Mouse (Mus musculus) MEL-GATA-1-ER (cell line): ENCODE results near the gene Mybl2.
A peak's percentile ranks its signal among the peaks of the same experiment; 100 is the strongest.

Experiments used
- DNase-seq: peaks from one replicate; pipeline ENCODE4 v3.0.0-alpha.2; 2012; ENCODE audit warnings: low read depth; ENCODE audit errors: extremely low read depth

Gene Mybl2

GRCm38 (mm10) chr2:163070213-163070612, 15.7 kb downstream of the Mybl2 start:
- DNase-seq = no peak

- no peak for DNase-seq
These were observed 17.1 kb downstream of the Mybl2 start for GRCm38 (mm10) chr2:163071590-163071989.

- DNase-seq = no peak
These were observed 18.7 kb downstream of the Mybl2 start for GRCm38 (mm10) chr2:163073023-163073757.

- DNase-seq = no peak
These were observed 19.5 kb downstream of the Mybl2 start for GRCm38 (mm10) chr2:163074006-163074405.

GRCm38 (mm10) chr2:163074808-163075207, 20.3 kb downstream of the Mybl2 start:
- no peak for DNase-seq

GRCm38 (mm10) chr2:163075234-163075633, 20.7 kb downstream of the Mybl2 start:
- no peak for DNase-seq

- no peak for DNase-seq
These were observed 24.6 kb downstream of the Mybl2 start for GRCm38 (mm10) chr2:163079041-163079440.

GRCm38 (mm10) chr2:163082591-163082990, 28.1 kb downstream of the Mybl2 start:
- no peak for DNase-seq

- DNase-seq = no peak
These were observed 30.0 kb downstream of the Mybl2 start for GRCm38 (mm10) chr2:163084519-163084918.

GRCm38 (mm10) chr2:163085047-163085446, 30.6 kb downstream of the Mybl2 start:
- no peak for DNase-seq

GRCm38 (mm10) chr2:163086561-163086960, 32.1 kb downstream of the Mybl2 start:
- no peak for DNase-seq

GRCm38 (mm10) chr2:163087728-163088127, 33.2 kb downstream of the Mybl2 start, which contains the start of gene Gtsf1l:
Gene Gtsf1l, minus strand, starts transcription at chr2:163087855.
- DNase-seq = no peak

- DNase-seq = peak; percentile 15
These were observed 35.1 kb downstream of the Mybl2 start for GRCm38 (mm10) chr2:163089475-163090123.

GRCm38 (mm10) chr2:163094909-163095308, 40.4 kb downstream of the Mybl2 start:
- no peak for DNase-seq

GRCm38 (mm10) chr2:163095784-163096183, 41.3 kb downstream of the Mybl2 start:
- DNase-seq = no peak

GRCm38 (mm10) chr2:163099919-163100318, 45.4 kb downstream of the Mybl2 start:
- no peak for DNase-seq

- no peak for DNase-seq
These were observed 46.1 kb downstream of the Mybl2 start for GRCm38 (mm10) chr2:163100551-163100950.

GRCm38 (mm10) chr2:163101646-163102203, 47.2 kb downstream of the Mybl2 start:
- no peak for DNase-seq

- no peak for DNase-seq
These were observed 47.7 kb downstream of the Mybl2 start for GRCm38 (mm10) chr2:163102216-163102615.

- no peak for DNase-seq
These were observed 48.6 kb downstream of the Mybl2 start for GRCm38 (mm10) chr2:163102900-163103653.

GRCm38 (mm10) chr2:163104086-163104770, 49.7 kb downstream of the Mybl2 start:
- no peak for DNase-seq
